Mouse (Mus musculus) liver, adult (tissue): ENCODE measurements at regions not wholly inside any gene's neighbourhood (a gene's known extent, or its start where the extent isn't known, plus 50 kb on each side); places are given as distances from the start of the nearest gene placed in this dataset.

Experiments used
- GATA4 ChIP-seq: IDR thresholded peaks from 2 replicates; pipeline ENCODE4 v1.6.1; 2014; ENCODE audit warnings: mild to moderate bottlenecking, low read length; ENCODE audit not compliant: insufficient replicate concordance

GRCm38 (mm10) chr7:73688451-73688850, 51.7 kb upstream of the Fam174b start:
- no peak for TF ChIP-seq GATA4

- TF ChIP-seq GATA4 = no peak
Measured at GRCm38 (mm10) chr7:73682756-73683155, 57.3 kb upstream of the Fam174b start.

- TF ChIP-seq GATA4 = no peak
Measured at GRCm38 (mm10) chr7:73670598-73670997, 69.5 kb upstream of the Fam174b start.

GRCm38 (mm10) chr7:73668791-73669190, 71.3 kb upstream of the Fam174b start:
- no peak for TF ChIP-seq GATA4

GRCm38 (mm10) chr7:73666921-73667675, 73.0 kb upstream of the Fam174b start:
- TF ChIP-seq GATA4 = no peak

- TF ChIP-seq GATA4 = no peak
Measured at GRCm38 (mm10) chr7:73664962-73665361, 75.1 kb upstream of the Fam174b start.

GRCm38 (mm10) chr7:73662536-73662935, 77.6 kb upstream of the Fam174b start:
- no peak for TF ChIP-seq GATA4

GRCm38 (mm10) chr7:73661901-73662300, 78.2 kb upstream of the Fam174b start:
- TF ChIP-seq GATA4 = no peak

- TF ChIP-seq GATA4 = no peak
Measured at GRCm38 (mm10) chr7:73659551-73659950, 80.6 kb upstream of the Fam174b start.

- no peak for TF ChIP-seq GATA4
Measured at GRCm38 (mm10) chr7:73657283-73657682, 82.8 kb upstream of the Fam174b start.

- no peak for TF ChIP-seq GATA4
Measured at GRCm38 (mm10) chr7:73655787-73656423, 84.2 kb upstream of the Fam174b start.

GRCm38 (mm10) chr7:73654193-73654871, 85.8 kb upstream of the Fam174b start:
- TF ChIP-seq GATA4 = no peak

- TF ChIP-seq GATA4 = no peak
Measured at GRCm38 (mm10) chr7:73650909-73651308, 89.2 kb upstream of the Fam174b start.

GRCm38 (mm10) chr7:73648010-73648409, 92.1 kb upstream of the Fam174b start:
- no peak for TF ChIP-seq GATA4

GRCm38 (mm10) chr7:73647140-73647539, 93.0 kb upstream of the Fam174b start:
- no peak for TF ChIP-seq GATA4

- no peak for TF ChIP-seq GATA4
Measured at GRCm38 (mm10) chr7:73646711-73647110, 93.4 kb upstream of the Fam174b start.
